Mouse (Mus musculus): ENCODE data around the gene Gzme. TPM values are rescaled to one million over a fixed set of nuclear protein-coding genes. Genes with fewer than 3 reads are reported as not detected.
"Not testable (repeated sequence)": the region's sequence is repeated elsewhere in the genome, so short reads cannot be mapped to it uniquely, and the experiment has no call there.

Gzme gene
- polyA plus RNA-seq, 1 experiment from 2014 or later = not detected

GRCm38 (mm10) chr14:56115531-56116310 is 4.7 kb downstream of the Gzme start:
- DNase-seq (ENCODE audit: low spot score); H3K4me3 ChIP-seq (replicated peaks; ENCODE audit: low read length); ATAC-seq (ENCODE audit: low FRiP score); H3K27ac ChIP-seq; H3K27me3 ChIP-seq (ENCODE audit: control insufficient read depth, insufficient read depth, low read length); H3K4me2 ChIP-seq (replicated peaks); H3K36me3 ChIP-seq (replicated peaks; ENCODE audit: control insufficient read depth, insufficient read depth); H3K9ac ChIP-seq; H3K4me1 ChIP-seq (replicated peaks; ENCODE audit: control insufficient read depth, insufficient read depth, low read length); H3K9me3 ChIP-seq (ENCODE audit: control insufficient read depth, low read length): not testable (repeated sequence)
- 95% methylated on average over 33 of the region's 33 CpGs for WGBS

DNA sequence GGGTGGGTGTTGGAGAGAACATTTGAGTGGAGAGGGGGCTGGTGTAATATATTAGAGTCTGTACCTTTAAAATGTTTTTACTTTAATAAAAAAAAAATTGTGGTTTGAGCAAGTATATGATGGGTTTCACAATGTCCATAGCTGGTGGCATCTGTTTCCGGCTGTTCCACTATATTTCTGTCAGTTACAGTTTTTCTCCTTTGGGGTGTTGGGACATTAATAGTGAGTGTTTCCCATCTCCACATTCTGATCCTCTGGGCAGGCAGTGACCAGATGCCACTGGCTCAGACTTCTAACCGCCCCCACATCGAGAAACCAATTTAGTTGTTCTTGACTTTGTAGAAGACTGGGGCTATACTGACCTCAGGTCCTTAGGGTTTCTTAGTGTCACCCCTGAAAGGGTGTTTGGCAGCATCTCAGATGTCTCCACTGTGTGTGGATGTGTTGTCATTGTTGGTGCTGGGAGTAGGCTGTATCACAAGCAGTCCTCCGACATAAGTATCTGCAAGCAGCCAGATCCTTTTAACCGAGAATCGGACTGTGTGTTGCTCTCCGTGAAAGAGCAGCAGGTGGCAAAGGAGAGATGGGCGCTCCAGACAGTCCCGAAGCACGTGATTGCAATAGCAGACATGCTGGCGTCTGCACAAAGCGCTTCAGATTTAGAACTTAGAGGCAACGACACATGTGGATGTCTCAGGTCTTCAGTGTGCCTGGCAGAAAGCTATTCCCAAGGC is 14.8 kb downstream of the Gzme start:
- Histone ChIP-seq H3K9me3 (ENCODE audit: control insufficient read depth, low read length) (no peaks in the 10 kb centered on the region), H3K4me3 (replicated peaks; ENCODE audit: low read length) (no peak overlapping the region), H3K4me2 (replicated peaks) (no peak overlapping the region), H3K27ac (no peak overlapping the region), H3K36me3 (replicated peaks; ENCODE audit: control insufficient read depth, insufficient read depth) (no peaks in the 10 kb centered on the region), H3K4me1 (replicated peaks; ENCODE audit: control insufficient read depth, insufficient read depth, low read length) (no peaks in the 10 kb centered on the region), H3K27me3 (ENCODE audit: control insufficient read depth, insufficient read depth, low read length) (no peaks in the 10 kb centered on the region), H3K9ac (no peak overlapping the region)
- no peak for DNase-seq (ENCODE audit: low spot score)
- WGBS = 87% methylated on average over 13 of the region's 13 CpGs
- no peak for ATAC-seq (ENCODE audit: low FRiP score)

DNA sequence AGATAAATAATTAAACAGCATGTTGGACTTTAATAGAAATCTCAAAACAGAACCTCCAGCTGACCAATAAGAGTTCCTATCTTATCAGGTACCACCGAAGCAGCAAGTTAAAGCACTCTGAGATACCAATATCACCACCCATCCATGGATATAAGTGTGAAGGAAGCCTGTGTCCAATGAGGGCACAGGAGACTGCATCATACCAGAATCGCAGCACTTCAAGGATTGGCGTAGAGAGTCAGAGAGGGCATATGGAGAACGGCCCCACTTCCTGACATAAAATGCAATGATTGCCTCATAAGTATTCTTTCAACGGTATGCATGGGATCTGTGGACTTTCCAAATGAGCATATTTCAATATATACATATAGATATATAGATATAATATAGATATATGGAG is 15.4 kb downstream of the Gzme start:
- 92% methylated on average over 5 of the region's 5 CpGs for WGBS
- no peaks in the 10 kb centered on the region for H3K9me3 ChIP-seq (ENCODE audit: control insufficient read depth, low read length)
- no peaks in the 10 kb centered on the region for H3K4me1 ChIP-seq (replicated peaks; ENCODE audit: control insufficient read depth, insufficient read depth, low read length)
- H3K27ac ChIP-seq = no peak overlapping the region
- H3K4me2 ChIP-seq (replicated peaks) = no peak overlapping the region
- DNase-seq (ENCODE audit: low spot score) (no peak), ATAC-seq (ENCODE audit: low FRiP score) (no peak)
- H3K27me3 ChIP-seq (ENCODE audit: control insufficient read depth, insufficient read depth, low read length) = no peaks in the 10 kb centered on the region
- no peaks in the 10 kb centered on the region for H3K36me3 ChIP-seq (replicated peaks; ENCODE audit: control insufficient read depth, insufficient read depth)
- no peak overlapping the region for H3K9ac ChIP-seq
- no peak overlapping the region for H3K4me3 ChIP-seq (replicated peaks; ENCODE audit: low read length)

GRCm38 (mm10) chr14:56103452-56103851 is 17.0 kb downstream of the Gzme start:
- no peaks in the 10 kb centered on the region for H3K27me3 ChIP-seq (ENCODE audit: control insufficient read depth, insufficient read depth, low read length)
- H3K4me1 ChIP-seq (replicated peaks; ENCODE audit: control insufficient read depth, insufficient read depth, low read length) = no peaks in the 10 kb centered on the region
- DNase-seq (ENCODE audit: low spot score) (no peak), ATAC-seq (ENCODE audit: low FRiP score) (no peak)
- no peaks in the 10 kb centered on the region for H3K36me3 ChIP-seq (replicated peaks; ENCODE audit: control insufficient read depth, insufficient read depth)
- H3K9me3 ChIP-seq (ENCODE audit: control insufficient read depth, low read length) = no peaks in the 10 kb centered on the region
- no peak overlapping the region for H3K27ac ChIP-seq
- no peak overlapping the region for H3K4me3 ChIP-seq (replicated peaks; ENCODE audit: low read length)
- WGBS = 55% methylated on average over 3 of the region's 3 CpGs
- H3K4me2 ChIP-seq (replicated peaks) = no peak overlapping the region
- H3K9ac ChIP-seq = no peak overlapping the region

- H3K9ac ChIP-seq = no peak within 1 kb of the TSS
- ATAC-seq (ENCODE audit: low FRiP score) = no peak
- 82% methylated on average over 10 of the region's 10 CpGs for WGBS
These were observed 18.0 kb downstream of the Gzme start, which contains the start of gene Ctsg for GRCm38 (mm10) chr14:56102386-56102785. TSS of gene Ctsg (minus strand) at chr14:56102574.

DNA sequence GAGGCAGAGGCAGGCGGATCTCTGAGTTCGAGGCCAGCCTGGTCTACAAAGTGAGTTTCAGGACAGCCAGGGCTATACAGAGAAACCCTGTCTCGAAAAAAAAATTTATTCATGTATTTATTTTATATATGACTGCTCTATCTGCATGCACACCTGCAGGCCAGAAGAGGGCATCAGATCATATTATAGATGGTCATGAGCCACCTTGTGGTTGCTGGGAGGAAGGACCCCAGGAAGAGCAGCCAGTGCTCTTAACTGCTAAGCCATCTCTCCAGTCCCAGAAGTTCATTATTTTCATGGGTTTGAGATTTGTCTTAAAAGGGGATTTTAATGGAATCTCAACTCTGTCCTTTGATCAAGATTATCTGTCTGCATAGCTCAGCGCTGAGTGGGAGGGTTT is 21.5 kb downstream of the Gzme start:
- ATAC-seq (ENCODE audit: low FRiP score) (no peak), DNase-seq (ENCODE audit: low spot score) (no peak)
- WGBS = 78% methylated on average over 4 of the region's 4 CpGs
- H3K36me3 ChIP-seq (replicated peaks; ENCODE audit: control insufficient read depth, insufficient read depth) = no peaks in the 10 kb centered on the region
- no peak overlapping the region for H3K4me3 ChIP-seq (replicated peaks; ENCODE audit: low read length)
- no peaks in the 10 kb centered on the region for H3K27me3 ChIP-seq (ENCODE audit: control insufficient read depth, insufficient read depth, low read length)
- H3K9ac ChIP-seq = no peak overlapping the region
- no peak overlapping the region for H3K4me2 ChIP-seq (replicated peaks)
- H3K4me1 ChIP-seq (replicated peaks; ENCODE audit: control insufficient read depth, insufficient read depth, low read length) = no peaks in the 10 kb centered on the region
- no peak overlapping the region for H3K27ac ChIP-seq
- no peaks in the 10 kb centered on the region for H3K9me3 ChIP-seq (ENCODE audit: control insufficient read depth, low read length)

More at GRCm38 (mm10) chr14:56102386-56102785, 18.0 kb downstream of the Gzme start, which contains the start of gene Ctsg:
- no peak for DNase-seq (ENCODE audit: low spot score)
- Histone ChIP-seq H3K4me3 (replicated peaks; ENCODE audit: low read length) (no peak within 1 kb of the TSS), H3K4me1 (replicated peaks; ENCODE audit: control insufficient read depth, insufficient read depth, low read length) (no peaks in the 10 kb centered on the region), H3K27me3 (ENCODE audit: control insufficient read depth, insufficient read depth, low read length) (no peaks in the 10 kb centered on the region), H3K27ac (no peak within 1 kb of the TSS), H3K9me3 (ENCODE audit: control insufficient read depth, low read length) (no peaks in the 10 kb centered on the region), H3K36me3 (replicated peaks; ENCODE audit: control insufficient read depth, insufficient read depth) (no peaks in the 10 kb centered on the region), H3K4me2 (replicated peaks) (no peak within 1 kb of the TSS)

DNA sequence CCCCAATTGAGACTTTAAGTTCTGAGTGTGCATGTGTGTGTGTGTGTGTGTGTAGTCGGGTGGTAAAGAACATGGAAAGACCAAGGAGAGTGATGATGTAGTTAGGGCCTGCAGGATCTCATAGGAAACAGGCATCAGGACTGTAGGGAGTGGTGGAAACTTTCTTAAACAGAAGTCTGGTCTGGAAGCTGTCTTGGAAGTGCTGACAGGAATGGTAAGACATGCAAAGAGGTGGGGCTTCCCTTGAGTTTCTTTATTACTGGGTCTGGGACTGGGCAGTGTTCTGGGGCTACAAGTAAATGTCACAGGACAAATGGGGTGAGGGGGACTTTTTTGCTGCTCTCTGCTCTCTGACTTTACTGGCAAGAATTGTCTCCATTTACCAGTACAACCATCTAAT is 22.8 kb downstream of the Gzme start:
- Histone ChIP-seq H3K27ac (no peak overlapping the region), H3K4me3 (replicated peaks; ENCODE audit: low read length) (no peak overlapping the region), H3K9ac (no peak overlapping the region), H3K4me1 (replicated peaks; ENCODE audit: control insufficient read depth, insufficient read depth, low read length) (no peaks in the 10 kb centered on the region), H3K4me2 (replicated peaks) (no peak overlapping the region), H3K36me3 (replicated peaks; ENCODE audit: control insufficient read depth, insufficient read depth) (no peaks in the 10 kb centered on the region), H3K9me3 (ENCODE audit: control insufficient read depth, low read length) (no peaks in the 10 kb centered on the region), H3K27me3 (ENCODE audit: control insufficient read depth, insufficient read depth, low read length) (no peaks in the 10 kb centered on the region)
- no peak for ATAC-seq (ENCODE audit: low FRiP score)
- no peak for DNase-seq (ENCODE audit: low spot score)
- WGBS = 97% methylated on average over 1 of the region's 1 CpGs

DNA sequence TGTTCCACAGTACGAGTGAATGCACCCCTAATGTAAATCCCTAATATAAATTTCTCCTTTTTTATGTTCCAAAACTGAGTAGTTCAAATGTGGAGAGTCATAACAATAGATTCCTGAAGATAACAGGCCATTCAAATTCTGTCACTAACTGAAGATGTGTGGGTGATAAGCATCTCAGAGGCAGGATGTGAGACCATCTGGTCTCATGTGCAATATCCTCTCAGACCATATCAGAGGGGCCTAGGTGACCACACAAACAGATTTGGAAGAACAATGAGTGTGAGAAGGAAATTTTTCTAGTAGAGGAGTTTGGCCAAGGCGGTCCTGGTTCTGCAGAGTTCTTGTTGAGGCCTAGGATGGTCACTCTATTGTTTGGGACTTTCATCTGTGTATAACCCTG is 27.1 kb downstream of the Gzme start:
- Histone ChIP-seq H3K36me3 (replicated peaks; ENCODE audit: control insufficient read depth, insufficient read depth) (no peaks in the 10 kb centered on the region), H3K27me3 (ENCODE audit: control insufficient read depth, insufficient read depth, low read length) (no peaks in the 10 kb centered on the region), H3K9ac (no peak overlapping the region), H3K4me2 (replicated peaks) (no peak overlapping the region), H3K9me3 (ENCODE audit: control insufficient read depth, low read length) (no peaks in the 10 kb centered on the region), H3K4me3 (replicated peaks; ENCODE audit: low read length) (no peak overlapping the region), H3K27ac (no peak overlapping the region), H3K4me1 (replicated peaks; ENCODE audit: control insufficient read depth, insufficient read depth, low read length) (no peaks in the 10 kb centered on the region)
- DNase-seq (ENCODE audit: low spot score) (no peak), ATAC-seq (ENCODE audit: low FRiP score) (no peak)
- 79% methylated on average over 2 of the region's 2 CpGs for WGBS

- Histone ChIP-seq H3K4me1 (replicated peaks; ENCODE audit: control insufficient read depth, insufficient read depth, low read length) (no peaks in the 10 kb centered on the region), H3K9me3 (ENCODE audit: control insufficient read depth, low read length) (no peaks in the 10 kb centered on the region), H3K4me2 (replicated peaks) (no peak overlapping the region), H3K9ac (no peak overlapping the region), H3K4me3 (replicated peaks; ENCODE audit: low read length) (no peak overlapping the region), H3K27ac (no peak overlapping the region), H3K36me3 (replicated peaks; ENCODE audit: control insufficient read depth, insufficient read depth) (no peaks in the 10 kb centered on the region), H3K27me3 (ENCODE audit: control insufficient read depth, insufficient read depth, low read length) (no peaks in the 10 kb centered on the region)
- ATAC-seq (ENCODE audit: low FRiP score) (no peak), DNase-seq (ENCODE audit: low spot score) (no peak)
- 80% methylated on average over 3 of the region's 3 CpGs for WGBS
These were observed 33.7 kb downstream of the Gzme start for GRCm38 (mm10) chr14:56086711-56087110.

Data from hindbrain, embryonic 14.5 days (tissue).